Comparison of ENCODE assay signal across 8 mouse cellular contexts in the genomic region with DNA sequence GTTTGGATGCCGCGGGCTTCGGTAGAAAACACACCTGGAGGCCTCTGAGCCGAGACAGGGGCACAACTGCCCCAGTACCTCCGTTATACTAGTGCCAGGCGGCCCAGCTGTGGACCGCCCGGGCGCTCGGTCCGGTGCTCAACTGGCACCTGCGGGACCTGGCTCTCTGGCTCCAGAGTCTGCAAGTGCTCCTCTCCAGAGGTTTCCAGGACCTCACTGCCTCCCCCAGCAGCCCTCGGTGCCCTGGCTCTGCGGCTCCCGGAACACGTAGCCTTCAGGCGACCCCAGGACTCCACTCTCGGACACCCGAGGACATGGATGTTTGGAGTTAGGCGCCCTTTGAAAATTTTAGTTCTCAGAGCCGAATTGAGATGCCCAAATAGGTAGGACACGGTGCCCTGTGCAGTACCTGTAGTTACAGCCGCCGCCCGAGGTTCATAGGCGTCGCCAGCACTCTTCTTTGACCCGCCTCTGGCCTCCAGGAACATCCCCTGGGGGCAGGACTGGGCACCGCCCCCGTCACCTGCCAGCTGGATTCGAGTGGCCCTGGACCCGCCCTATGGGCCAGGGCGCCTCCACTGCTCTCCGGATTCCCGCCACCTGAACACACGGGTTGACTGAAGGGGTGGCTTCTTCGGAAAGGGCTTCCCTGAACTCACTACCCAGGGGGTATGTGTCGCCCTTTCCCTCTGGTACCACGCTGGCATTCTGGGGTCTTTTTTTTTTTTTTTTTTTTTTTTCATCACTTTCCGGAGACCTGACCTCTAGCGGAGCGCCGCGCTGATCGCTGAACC. TPM values are rescaled to one million over a fixed set of nuclear protein-coding genes. Genes with fewer than 3 reads are reported as not detected.
DNase-seq lines count a peak whose midpoint lies in the region; ATAC-seq and TF ChIP-seq lines count a peak whose summit lies in the region.

Gene 2210011C24Rik, minus strand, starts transcription at position 467 of the 794 bp plus-strand sequence.

- peaks cover 24% of the 10 kb centered on the region for H3K27me3 ChIP-seq in kidney, postnatal 0 days (ENCODE audit: insufficient read depth, low read length)
- H3K27me3 ChIP-seq in stomach, embryonic 16.5 days (ENCODE audit: control insufficient read depth, insufficient read depth, low read length): peaks cover 33% of the 10 kb centered on the region

- H3K27ac ChIP-seq in kidney, postnatal 0 days: peak within 1 kb of the TSS; percentile 50; the same call in 1 of the 2 replicates
- no peak within 1 kb of the TSS for H3K27ac ChIP-seq in stomach, embryonic 16.5 days (ENCODE audit: low read length)

- H3K9me3 ChIP-seq in kidney, postnatal 0 days (replicated peaks; ENCODE audit: low read length): no peaks in the 10 kb centered on the region
- no peaks in the 10 kb centered on the region for H3K9me3 ChIP-seq in stomach, embryonic 16.5 days (replicated peaks; ENCODE audit: control insufficient read depth, low read length)

- peak within 1 kb of the TSS; percentile 97 for H3K4me2 ChIP-seq in kidney, postnatal 0 days (ENCODE audit: low read length)
- H3K4me2 ChIP-seq in stomach, embryonic 16.5 days (ENCODE audit: low read depth, low read length): peak within 1 kb of the TSS; percentile 80

- ATAC-seq in granulocyte monocyte progenitor cell, adult 5-6 weeks (replicated peaks; ENCODE audit: poor library complexity, severe bottlenecking): peak; percentile 31
- peak; percentile 73 for ATAC-seq in kidney, postnatal 0 days (replicated peaks; ENCODE audit: low FRiP score, low read depth)
- ATAC-seq in stomach, embryonic 16.5 days (ENCODE audit: insufficient read depth, low FRiP score): peak; percentile 42; the same call in 1 of the 2 replicates

- peak within 1 kb of the TSS; percentile 47 for H3K4me3 ChIP-seq in kidney, postnatal 0 days (replicated peaks; ENCODE audit: low read depth, low read length)
- peak within 1 kb of the TSS; percentile 51 for H3K4me3 ChIP-seq in stomach, embryonic 16.5 days (replicated peaks; ENCODE audit: low read length)

- no peaks in the 10 kb centered on the region for H3K36me3 ChIP-seq in kidney, postnatal 0 days (ENCODE audit: insufficient read depth, low read length)
- no peaks in the 10 kb centered on the region for H3K36me3 ChIP-seq in stomach, embryonic 16.5 days (ENCODE audit: control insufficient read depth, insufficient read depth, low read length)

- H3K4me1 ChIP-seq in kidney, postnatal 0 days (replicated peaks; ENCODE audit: insufficient read depth, low read length): peaks cover 24% of the 10 kb centered on the region
- H3K4me1 ChIP-seq in stomach, embryonic 16.5 days (ENCODE audit: control insufficient read depth, insufficient read depth, low read length): peaks cover 26% of the 10 kb centered on the region

- WGBS in kidney, postnatal 0 days: under 1% methylated on average over 45 of the region's 45 CpGs
- WGBS in stomach, embryonic 16.5 days: 1% methylated on average over 45 of the region's 45 CpGs

- peak; percentile 41 for DNase-seq in thymus, postnatal 4 days
- no peak for DNase-seq in thymus, adult 18-20 months
- DNase-seq in kidney, postnatal 0 days (ENCODE audit: low spot score): no peak
- peak; percentile 80 for DNase-seq in lung, postnatal 36 days
- no peak for DNase-seq in frontal cortex, postnatal 25 days (ENCODE audit: low spot score in 2 of 2)
- no peak for DNase-seq in layer of hippocampus, adult 18-20 months (ENCODE audit: low spot score in 2 of 2)

- H3K9ac ChIP-seq in kidney, postnatal 0 days (ENCODE audit: low read depth, low read length): peak within 1 kb of the TSS; percentile 57
- peak within 1 kb of the TSS; percentile 58 for H3K9ac ChIP-seq in stomach, embryonic 16.5 days (ENCODE audit: low read length)

- no peak for TF ChIP-seq CTCF in kidney, postnatal 0 days (IDR thresholded peaks at IDR 0.05; ENCODE audit: low read depth)

RNA-seq across cellular contexts. Expression of gene 2210011C24Rik, which starts in this region (rescaled TPM):
- total RNA-seq in granulocyte monocyte progenitor cell, adult 5-6 weeks (2014; fragmentation: Nextera tagmentation): not detected in 2 replicates
- not detected in 2 replicates for total RNA-seq in granulocyte monocyte progenitor cell, adult 5-6 weeks (2017)
- 15.8 and 21.0 TPM in 2 replicates for polyA plus RNA-seq in kidney, postnatal 0 days (2015; fragmentation: Nextera tagmentation; extraction: Ambion mirVana)
- polyA plus RNA-seq in stomach, embryonic 16.5 days (2015; fragmentation: Nextera tagmentation; extraction: Ambion mirVana): 0.50 and 0.80 TPM in 2 replicates
- 1 to 10 TPM in 1 of 2 experiments, under 1 TPM in 1; 0.63 to 2.0 TPM for total RNA-seq in layer of hippocampus, adult 18-20 months (2021)

Comparison
In these comparisons a context has a peak if more than half of its experiments do, and no peak if none do; other contexts are left out.
1. DNase-seq: peak in thymus, postnatal 4 days (single experiment) and lung, postnatal 36 days (single experiment); none in thymus, adult 18-20 months (0 of 2), kidney, postnatal 0 days (single experiment), frontal cortex, postnatal 25 days (0 of 2) and layer of hippocampus, adult 18-20 months (0 of 2).
2. Peak in ATAC-seq in granulocyte monocyte progenitor cell, adult 5-6 weeks; RNA of the gene not detected or under 1 TPM.
3. Peak in ATAC-seq, H3K4me3 ChIP-seq, H3K9ac ChIP-seq and H3K4me2 ChIP-seq in stomach, embryonic 16.5 days; RNA of the gene not detected or under 1 TPM.
4. Peak in every context shown above with its lines, with median percentiles within 50 percentile points of each other: ATAC-seq.